Mouse (Mus musculus) heart, postnatal 36 days (tissue): Measurements from ENCODE around the gene Hist1h2bf. TPM values are rescaled to one million over a fixed set of nuclear protein-coding genes. Genes with fewer than 3 reads are reported as not detected.
A peak's percentile ranks its signal among the peaks of the same experiment; 100 is the strongest.
"Not testable (repeated sequence)": the region's sequence is repeated elsewhere in the genome, so short reads cannot be mapped to it uniquely, and the experiment has no call there.

Experiments used
- DNase-seq, 2 experiments: peaks; one replicate each; pipeline ENCODE4 v3.0.0; 2021 to 2022
- intact Hi-C: fragments of 180-260 bp; cut with DNase I; formaldehyde crosslinking; loops from one replicate; pipeline ENCODE4 v1.15.1; 2025
- total RNA-seq, 2 experiments: library from RNA; stranded (reverse); gene quantifications; 2 replicates each; pipeline ENCODE4 v1.2.3; 2021

Hist1h2bf gene
- total RNA-seq, 2 experiments from 2014 or later, result 13.1 to 14.6 TPM

DNA sequence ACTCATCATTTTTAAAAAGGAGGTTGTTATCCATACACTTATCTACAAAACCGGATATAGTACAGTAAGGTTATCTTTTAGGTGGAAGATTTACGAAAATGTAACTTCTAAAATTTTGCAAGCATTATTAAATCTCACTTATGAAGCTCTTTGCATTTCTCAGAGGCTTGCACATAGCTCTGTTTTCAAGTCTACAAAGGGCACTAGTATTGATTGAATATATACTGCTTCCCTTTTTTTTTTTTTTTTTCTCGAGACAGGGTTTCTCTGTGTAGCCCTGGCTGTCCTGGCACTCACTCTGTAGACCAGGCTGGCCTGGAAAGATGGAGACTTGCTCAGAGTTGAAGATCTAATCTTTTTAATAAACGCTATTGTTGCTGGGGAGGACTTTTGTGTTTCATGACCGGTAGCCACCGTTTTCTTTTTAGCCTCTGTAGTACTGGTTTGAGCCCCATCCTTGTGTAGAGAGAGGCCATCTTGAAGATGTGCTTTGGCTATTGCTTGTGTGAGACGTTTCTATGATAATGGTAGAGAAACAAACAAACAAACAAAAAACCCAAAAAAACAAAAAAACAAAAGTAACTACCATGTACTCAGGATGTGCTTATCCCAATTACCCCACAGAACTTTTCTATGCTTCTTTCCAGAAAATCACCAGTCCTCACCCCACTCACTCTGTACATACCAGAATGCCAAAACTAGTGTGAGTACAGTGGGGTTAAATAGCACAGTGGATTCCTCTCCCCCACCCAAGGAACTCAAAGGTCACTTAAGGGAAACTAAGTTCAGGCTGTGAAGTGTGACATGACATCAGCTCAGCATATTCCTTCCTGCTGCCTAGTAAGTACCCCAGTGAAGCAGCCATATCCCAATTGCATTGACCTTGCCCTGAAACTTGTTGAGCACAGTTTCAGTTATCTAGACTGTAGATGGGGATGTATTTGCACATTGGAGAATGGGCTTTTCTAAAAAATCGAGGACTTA, 21.8 kb downstream of the Hist1h2bf start:
- intact Hi-C loops, result loop anchor here (2.0 kb wide), 1 partner anchor 17 kb away; no protein-coding TSS in a partner anchor
- DNase-seq, result no peak

DNA sequence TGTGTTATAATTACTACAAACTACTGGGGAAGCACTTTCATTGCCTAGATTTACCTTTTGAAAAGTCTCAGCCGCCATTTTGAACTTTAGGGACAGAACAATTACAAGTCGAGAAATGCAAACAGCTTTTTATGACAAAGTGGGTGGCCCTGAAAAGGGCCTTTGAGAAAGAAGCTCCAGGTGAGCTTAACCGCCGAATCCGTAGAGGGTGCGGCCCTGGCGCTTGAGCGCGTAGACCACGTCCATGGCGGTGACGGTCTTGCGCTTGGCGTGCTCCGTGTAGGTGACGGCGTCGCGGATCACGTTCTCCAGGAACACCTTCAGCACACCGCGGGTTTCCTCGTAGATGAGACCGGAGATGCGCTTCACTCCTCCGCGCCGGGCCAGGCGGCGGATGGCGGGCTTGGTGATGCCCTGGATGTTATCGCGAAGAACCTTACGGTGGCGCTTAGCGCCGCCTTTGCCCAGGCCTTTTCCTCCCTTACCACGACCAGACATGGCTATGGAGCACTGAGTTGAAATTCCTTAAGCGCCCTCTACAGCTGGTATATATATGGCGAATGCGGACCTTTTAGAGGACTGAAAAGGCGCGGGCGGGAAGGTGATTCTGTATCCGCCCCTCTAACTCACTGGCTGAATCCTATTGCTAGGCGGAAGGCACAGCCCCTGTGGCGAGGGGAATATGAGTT, 22.7 kb downstream of the Hist1h2bf start, which contains the start of gene Hist1h4f:
Gene Hist1h4f, minus strand, starts transcription at position 503 of the 689 bp plus-strand sequence.
- peak; percentile 75 to 76 for DNase-seq
- intact Hi-C loops, result loop anchor here (2.0 kb wide), 1 partner anchor 18 kb away; no protein-coding TSS in a partner anchor

DNA sequence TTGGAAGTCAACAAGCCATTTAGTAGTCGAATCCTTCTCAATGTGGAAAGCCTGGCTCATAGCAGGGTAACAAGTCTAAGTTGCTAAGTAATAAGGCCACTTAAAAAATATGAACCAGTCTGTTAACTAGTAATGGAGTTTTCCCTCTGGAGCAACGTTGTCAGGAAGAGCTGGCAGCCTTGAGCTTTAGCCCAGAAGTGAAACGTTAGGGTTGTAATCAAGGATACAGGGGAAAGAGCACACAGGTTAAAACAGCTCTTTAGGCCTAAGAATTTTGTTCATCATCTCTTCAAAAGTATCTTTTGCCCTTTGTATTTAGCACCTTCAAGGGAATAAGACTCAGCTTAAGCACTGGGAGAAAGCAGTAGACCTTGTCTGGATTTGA, 23.2 kb downstream of the Hist1h2bf start:
- intact Hi-C loops, result loop anchor here (2.0 kb wide), 1 partner anchor 18 kb away; no protein-coding TSS in a partner anchor

DNA sequence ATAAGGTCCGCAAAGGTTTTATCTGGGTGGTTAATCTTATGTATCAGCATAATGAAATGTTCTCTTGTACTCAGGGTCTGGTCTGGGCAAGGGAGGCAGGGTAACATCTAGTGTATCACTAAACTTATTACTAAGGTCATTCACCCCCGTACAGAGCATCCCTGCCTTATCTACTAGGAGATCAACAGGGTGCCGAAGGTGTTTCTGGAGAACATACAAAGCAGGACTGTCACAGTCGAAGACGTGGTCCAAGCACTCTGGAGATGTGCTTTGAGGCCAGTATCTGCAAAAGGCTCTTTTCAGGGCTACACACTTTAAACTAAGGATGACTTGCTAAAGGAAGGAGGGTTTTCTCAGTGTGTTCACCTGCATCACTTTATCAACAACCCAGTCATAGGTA, 27.3 kb downstream of the Hist1h2bf start:
- no peak for DNase-seq
- intact Hi-C loops, result no loop called here

More for the DNA sequence above, 23.2 kb downstream of the Hist1h2bf start:
- DNase-seq, result no peak

DNA sequence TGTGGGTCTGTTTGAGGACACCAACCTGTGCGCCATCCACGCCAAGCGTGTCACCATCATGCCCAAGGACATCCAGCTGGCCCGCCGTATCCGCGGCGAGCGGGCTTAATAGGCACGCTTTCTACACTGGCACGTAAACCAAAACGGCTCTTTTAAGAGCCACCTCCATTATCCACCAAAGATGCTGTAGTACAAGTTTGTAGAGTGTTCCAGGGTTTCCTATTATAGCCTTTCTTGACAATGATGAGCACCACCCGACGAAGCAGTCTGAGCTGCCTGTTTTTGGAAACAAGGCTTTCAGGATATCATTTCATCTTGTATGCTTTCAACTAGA, 29.2 kb downstream of the Hist1h2bf start:
- DNase-seq, intact Hi-C loops: not testable (repeated sequence)

DNA sequence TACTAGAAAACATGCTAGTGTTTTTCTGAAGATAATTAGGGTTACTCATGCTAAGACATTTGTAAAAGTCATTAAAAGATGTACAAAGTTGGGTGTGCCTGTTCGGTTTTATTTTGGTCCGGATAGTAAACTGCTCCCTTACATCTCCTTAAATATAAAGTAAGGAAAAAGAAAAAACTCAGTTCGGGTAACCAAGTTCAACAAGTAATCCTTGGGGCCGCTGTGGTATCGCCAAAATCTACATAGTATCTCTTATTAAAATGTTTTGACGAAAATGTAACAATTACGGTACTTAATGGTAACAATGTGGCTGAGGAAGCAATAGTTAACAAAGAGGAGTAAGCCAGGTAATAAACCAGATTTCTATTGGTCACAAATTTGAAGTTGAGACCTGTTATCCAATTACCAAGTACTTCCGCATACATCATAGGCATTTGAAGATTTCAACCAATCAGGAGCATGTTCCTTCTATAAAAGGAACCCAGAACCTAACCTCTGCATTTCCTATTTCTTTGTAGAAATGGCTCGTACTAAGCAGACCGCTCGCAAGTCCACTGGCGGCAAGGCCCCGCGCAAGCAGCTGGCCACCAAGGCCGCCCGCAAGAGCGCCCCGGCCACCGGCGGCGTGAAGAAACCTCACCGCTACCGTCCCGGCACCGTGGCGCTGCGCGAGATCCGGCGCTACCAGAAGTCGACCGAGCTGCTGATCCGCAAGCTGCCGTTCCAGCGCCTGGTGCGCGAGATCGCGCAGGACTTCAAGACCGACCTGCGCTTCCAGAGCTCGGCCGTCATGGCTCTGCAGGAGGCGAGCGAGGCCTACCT, 29.8 kb downstream of the Hist1h2bf start, which contains the start of gene Hist1h3f:
Gene Hist1h3f, plus strand, starts transcription at position 88 of the 822 bp plus-strand sequence.
- peak; percentile 65 to 80 for DNase-seq
- intact Hi-C loops, result no loop called here

DNA sequence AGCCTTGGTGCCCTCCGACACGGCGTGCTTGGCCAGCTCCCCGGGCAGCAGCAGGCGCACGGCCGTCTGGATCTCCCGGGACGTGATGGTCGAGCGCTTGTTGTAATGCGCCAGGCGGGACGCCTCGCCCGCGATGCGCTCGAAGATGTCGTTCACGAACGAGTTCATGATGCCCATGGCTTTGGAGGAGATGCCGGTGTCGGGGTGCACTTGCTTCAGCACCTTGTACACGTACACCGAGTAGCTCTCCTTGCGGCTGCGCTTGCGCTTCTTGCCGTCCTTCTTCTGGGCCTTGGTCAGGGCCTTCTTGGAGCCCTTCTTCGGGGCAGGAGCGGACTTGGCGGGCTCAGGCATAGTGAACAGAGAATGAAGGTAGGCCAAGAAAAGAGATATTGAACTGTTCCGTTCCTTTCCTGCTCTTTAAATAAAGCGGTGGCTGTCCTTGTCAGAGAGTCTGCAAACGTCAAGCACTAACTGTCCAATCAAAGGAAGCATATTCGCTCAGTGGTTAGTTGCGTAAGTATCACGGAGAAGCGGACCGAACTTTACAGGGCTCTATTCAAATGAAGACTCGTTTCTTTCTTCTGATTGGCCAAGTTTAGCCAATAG, 30.9 kb downstream of the Hist1h2bf start, which contains the start of gene Hist1h2bh:
Gene Hist1h2bh, minus strand, starts transcription at position 394 of the 609 bp plus-strand sequence.
- intact Hi-C loops, result not testable (repeated sequence)
- DNase-seq, result peak; percentile 44 to 68

DNA sequence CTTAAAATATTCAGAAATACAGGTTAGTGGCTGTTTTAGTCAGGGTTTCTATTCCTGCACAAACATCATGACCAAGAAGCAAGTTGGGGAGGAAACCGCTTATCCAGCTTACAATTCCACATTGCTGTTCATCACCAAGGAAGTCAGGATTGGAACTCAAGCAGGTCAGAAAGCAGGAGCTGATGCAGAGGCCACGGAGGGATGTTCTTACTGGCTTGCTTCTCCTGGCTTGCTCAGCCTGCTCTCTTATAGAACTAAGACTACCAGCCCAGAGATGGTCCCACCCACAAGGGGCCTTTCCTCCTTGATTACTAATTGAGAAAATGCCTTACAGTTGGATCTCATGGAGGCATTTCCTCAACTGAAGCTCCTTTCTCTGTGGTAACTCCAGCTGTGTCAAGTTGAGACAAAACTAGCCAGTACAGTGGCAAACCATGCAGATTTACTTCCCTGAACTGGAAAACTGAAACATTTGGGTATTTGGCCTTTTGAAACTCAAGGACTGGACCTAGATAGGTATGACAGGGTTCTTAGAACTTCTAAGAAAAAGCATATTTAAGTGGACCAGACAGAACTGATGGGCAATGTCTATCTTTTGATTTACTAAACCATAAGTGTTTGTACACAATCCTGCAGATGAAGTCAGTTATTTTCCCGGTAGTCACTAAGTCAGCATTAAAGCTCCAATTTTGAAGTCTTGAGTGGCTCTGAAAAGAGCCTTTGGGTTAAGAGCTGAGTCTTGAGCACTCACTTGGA, 31.6 kb downstream of the Hist1h2bf start:
- intact Hi-C loops, DNase-seq: not testable (repeated sequence)

DNA sequence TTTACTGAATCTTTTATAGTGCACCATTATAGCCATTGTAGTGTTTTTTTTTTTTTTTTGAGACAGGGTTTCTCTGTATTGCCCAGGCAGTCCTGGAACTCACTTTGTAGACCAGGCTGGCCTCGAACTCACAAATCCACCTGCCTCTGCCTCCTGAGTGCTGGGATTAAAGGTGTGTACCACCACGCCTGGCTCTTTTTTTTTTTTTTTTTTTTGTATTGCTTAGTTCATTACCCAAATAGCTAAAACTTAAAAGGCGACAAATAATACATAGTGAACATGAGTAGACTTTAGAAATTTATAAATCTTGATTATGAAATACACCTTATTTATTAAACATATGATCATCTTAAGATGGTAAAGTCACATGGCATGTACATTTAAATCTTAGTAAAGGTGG, 32.5 kb downstream of the Hist1h2bf start:
- intact Hi-C loops, result no loop called here
- no peak for DNase-seq

DNA sequence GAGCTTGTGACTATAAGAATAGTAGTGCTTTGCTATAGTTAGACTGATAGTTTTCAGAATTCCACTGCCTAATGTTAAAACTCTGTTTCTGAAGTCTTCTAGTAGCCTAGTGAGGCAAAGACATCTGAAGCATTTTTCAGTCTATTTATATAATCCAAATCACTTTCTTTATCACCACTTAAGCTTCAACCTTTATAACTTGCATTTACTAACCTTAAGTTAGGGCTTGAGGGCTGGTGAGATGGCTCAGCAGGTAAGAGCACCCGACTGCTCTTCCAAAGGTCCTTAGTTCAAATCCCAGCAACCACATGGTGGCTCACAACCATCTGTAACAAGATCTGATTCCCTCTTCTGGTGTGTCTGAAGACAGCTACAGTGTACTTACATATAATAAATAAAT, 34.2 kb downstream of the Hist1h2bf start:
- intact Hi-C loops, DNase-seq: not testable (repeated sequence)

DNA sequence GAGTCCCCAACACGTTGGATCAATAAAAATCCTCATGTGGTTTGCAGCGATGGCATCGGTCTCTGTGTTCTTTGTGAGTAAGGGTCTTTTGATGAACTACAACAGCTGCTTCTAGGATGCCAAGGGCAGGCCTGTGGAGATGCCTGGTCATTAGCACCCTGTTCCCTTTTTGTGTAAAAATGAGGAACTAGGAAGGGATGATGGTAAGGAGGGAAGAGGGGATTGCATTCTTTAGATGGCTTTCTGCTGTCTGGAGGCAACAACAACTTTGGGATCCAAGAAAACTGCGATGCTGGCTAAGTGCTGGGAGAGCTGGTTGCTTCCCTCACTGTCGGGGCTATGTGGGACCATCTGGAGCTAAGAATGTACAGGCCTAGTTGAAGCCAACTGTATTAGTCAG, 35.7 kb downstream of the Hist1h2bf start:
- DNase-seq, result no peak
- intact Hi-C loops, result no loop called here

DNA sequence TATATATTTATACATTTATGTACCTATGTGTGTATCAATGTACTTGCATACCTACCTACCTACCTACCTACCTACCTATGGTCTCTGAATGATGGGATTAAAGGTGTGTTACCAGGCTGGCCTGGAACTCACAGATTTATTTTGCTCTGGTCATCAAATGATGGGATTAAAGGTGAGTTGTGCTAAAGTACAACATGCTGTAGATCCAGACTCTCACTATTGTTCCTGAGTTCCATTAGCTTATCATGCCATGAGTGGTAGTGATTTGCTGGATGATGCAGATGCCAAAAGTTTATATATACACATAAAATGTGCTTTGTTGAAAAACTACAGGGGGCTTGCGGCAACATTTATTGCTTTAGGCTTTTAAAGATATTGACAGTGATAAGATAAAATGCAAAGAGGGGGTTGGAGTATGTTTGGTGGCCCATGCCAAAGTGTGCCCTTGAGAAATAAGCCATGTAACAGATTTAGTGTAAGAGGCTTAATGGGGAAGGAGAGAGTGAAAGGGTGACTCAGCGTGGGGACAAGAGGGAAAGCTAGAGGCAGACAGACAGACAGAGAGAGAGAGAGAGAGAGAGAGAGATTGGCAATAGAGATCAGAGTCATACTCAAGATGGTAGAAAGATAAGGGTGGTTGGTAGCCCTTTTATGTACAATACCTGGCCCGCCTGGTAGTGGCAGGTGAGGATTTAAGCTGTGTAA, 36.8 kb downstream of the Hist1h2bf start:
- DNase-seq, result no peak
- intact Hi-C loops, result no loop called here

DNA sequence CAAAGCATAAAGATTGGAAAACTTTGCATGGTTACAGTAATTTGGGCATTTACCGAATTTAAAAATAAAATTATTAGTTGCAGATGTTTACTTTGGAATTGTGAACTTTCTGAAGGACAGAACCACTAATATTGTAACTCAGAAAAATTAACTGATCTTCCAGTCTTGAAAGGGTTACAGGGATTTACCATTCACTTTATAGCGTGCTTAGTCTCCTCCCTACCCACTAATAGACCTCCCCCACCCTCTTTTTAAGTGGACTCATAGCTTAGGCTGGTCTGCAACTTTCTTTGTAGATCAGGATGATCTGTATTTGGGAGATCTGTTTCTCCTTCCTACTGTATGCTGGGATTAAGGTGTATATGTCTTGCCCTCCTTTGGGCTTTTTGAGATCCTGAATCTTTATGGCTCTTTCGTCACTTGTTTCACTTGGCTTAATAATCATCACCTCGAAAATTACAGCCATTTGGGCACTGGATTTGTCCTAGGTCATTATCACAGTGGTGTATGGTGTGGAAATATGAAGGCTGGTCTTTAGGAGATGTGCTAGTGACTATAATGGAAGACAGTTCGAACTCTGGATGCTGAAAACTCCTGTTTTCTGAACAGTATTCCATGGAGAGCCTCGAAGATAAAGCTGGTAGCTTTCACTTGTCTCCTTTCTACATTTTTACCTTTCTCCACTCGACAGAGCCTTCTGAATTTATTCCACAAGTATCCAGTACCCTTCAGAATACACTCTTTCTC, 37.7 kb downstream of the Hist1h2bf start:
- intact Hi-C loops, result no loop called here

DNA sequence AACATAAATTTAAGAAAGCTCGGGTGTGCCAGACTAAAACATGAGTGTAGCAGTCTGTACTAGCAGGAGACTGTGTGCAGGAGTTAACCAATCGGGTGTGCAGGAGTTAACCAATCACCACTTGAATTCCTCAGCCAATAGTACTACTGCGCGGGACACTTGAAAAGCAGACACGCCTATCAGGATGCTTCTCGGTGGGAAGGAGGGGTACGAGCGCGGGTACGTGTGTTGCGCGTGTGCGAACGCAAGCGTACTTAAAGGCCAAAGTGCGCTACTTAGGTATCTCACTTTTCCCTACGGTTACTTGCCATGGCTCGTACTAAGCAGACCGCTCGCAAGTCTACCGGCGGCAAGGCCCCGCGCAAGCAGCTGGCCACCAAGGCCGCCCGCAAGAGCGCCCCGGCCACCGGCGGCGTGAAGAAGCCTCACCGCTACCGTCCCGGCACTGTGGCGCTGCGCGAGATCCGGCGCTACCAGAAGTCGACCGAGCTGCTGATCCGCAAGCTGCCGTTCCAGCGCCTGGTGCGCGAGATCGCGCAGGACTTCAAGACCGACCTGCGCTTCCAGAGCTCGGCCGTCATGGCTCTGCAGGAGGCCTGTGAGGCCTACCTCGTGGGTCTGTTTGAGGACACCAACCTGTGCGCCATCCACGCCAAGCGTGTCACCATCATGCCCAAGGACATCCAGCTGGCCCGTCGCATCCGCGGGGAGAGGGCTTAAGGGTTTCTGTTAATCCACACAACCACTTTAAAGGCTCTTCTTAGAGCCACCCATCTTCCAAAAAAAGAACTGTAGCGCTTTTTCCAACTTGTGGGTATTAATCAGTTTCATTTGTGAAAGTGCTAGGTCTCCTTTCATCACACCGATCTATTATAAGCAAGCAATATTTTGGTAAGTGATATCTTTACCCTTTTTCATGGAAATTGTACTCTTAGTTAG, 38.6 kb downstream of the Hist1h2bf start, which contains the start of gene Hist1h3g:
Gene Hist1h3g, plus strand, starts transcription at position 286 of the 939 bp plus-strand sequence.
- peak; percentile 82 to 84 for DNase-seq
- intact Hi-C loops, result not testable (repeated sequence)

More for the DNA sequence above, 37.7 kb downstream of the Hist1h2bf start:
- no peak for DNase-seq

DNA sequence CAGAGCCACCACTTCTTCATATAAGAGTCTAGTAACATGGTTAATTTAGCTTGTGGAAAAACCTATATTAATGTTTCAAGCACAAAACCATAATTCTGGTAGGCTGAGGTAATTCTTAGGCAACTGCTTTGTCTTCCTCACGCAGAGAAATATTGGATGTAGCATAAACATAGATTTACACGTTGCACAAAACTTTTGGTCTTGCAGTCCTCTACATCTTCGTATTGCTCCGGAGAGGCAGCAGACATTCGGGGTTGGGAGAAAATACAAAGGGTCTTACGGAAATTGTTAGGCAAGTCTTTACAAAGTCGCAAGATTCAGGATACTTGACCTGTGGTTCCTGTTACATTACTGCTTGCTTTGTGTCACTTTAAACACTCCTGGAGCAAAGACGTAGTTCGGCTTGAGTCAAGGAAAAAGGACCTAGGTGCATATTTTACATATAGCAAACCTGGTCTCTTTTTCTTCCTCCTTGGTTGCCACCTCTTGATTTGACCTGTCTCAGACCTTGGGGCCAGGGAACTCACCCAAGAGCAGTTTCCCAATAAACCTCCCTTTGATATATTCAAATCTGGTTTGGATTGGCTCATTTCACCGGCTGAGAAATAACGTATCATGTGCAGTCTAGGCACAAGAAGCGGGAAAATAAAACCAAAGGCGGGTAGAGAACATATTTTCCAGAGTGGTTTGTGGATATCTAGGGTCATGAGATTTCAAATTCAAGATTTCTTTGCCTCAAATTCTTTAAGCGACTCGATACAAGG, 39.4 kb downstream of the Hist1h2bf start:
- intact Hi-C loops, result loop anchor here (5.0 kb wide), 4 partner anchors 48 to 1492 kb away; partner anchors contain the start of genes Hist1h1t, Hist1h2ag, Hist1h2bj and Hist1h4c
- no peak for DNase-seq
